Mouse (Mus musculus): ENCODE measurements at regions not wholly inside any gene's neighbourhood (a gene's known extent, or its start where the extent isn't known, plus 50 kb on each side); places are given as distances from the start of the nearest gene placed in this dataset.
A peak's percentile ranks its signal among the peaks of the same experiment; 100 is the strongest.
"Not testable (repeated sequence)": the region's sequence is repeated elsewhere in the genome, so short reads cannot be mapped to it uniquely, and the experiment has no call there.

DNA sequence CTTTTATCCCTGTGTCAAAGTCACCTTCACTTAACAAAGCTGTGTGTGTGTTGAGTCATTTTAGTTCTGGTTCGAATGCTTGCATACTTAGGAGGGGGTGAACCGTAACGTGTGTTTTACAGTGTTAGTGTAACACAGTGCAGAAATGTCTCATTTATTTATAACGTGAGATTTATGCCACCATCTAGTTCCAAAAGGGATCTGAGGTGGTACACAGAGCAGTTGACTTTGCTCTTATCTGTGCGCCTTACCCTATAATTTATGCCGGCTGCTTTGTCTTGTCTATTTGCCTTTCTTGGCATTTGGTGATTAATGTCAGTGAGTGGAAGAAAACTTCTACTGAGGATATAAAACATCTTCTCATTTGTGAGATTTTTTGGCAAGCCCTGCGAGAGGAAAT lies 150.5 kb upstream of the Rxfp2 start:
- TF ChIP-seq POLR2A (IDR thresholded peaks at IDR 0.05; ENCODE audit: control insufficient read depth, low read depth, low read length) (no peak), CTCF (IDR thresholded peaks at IDR 0.05; ENCODE audit: control insufficient read depth, insufficient read depth, insufficient replicate concordance, low read depth, low read length) (no peak)
- peaks cover 6% of the 10 kb centered on the region for H3K4me1 ChIP-seq (ENCODE audit: control insufficient read depth, insufficient read depth, low read length)
- H3K36me3 ChIP-seq (ENCODE audit: control insufficient read depth, insufficient read depth, low read length), result no peaks in the 10 kb centered on the region
- no peak overlapping the region for H3K4me3 ChIP-seq (ENCODE audit: control insufficient read depth, low read depth, low read length)
- H3K27me3 ChIP-seq (ENCODE audit: control insufficient read depth, insufficient read depth, low read length), result no peaks in the 10 kb centered on the region
- no peak overlapping the region for H3K27ac ChIP-seq (ENCODE audit: control insufficient read depth, insufficient read depth, low read depth, low read length)

DNA sequence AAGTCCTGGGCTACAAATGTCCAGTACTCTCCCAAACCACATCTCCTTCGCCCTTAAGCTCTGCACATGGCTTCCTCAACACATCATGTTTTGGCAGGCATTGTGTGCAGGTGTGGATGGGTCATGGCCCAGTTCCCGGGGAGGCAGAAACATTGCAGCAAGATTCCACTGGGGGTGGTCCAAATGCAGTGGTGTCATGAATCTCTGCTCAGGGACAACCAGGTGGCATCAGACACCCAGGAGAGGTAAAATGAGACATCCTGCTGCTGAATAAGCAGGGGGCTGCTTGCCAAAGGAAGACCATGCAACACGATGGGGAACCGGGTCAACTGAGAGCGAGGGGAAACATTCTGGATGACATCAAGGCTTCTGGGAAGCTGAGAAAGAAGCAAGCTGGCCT lies 149.0 kb upstream of the Rxfp2 start:
- H3K27ac ChIP-seq (ENCODE audit: control insufficient read depth, insufficient read depth, low read depth, low read length), result no peak overlapping the region

DNA sequence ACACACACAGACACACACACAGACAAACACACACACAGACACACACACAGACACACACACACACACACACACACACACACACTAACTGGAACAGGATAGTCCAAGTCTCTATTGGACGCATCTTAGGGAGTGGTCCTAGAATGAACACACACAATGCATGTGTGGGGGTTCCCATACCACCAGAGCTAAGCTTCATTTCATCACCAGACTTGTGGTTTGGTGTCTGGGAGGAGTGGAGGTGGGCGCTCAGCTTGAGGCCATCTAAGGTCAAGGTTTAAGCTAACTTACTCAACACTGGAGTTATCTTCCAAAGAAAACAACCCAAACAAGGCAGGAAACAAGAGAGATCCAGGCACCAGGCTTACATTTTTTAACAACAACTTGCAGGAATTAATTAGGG lies 147.9 kb upstream of the Rxfp2 start:
- Histone ChIP-seq H3K27ac (ENCODE audit: control insufficient read depth, insufficient read depth, low read depth, low read length) (no peak overlapping the region), H3K4me3 (ENCODE audit: control insufficient read depth, low read depth, low read length) (no peak overlapping the region), H3K27me3 (ENCODE audit: control insufficient read depth, insufficient read depth, low read length) (no peaks in the 10 kb centered on the region), H3K4me1 (ENCODE audit: control insufficient read depth, insufficient read depth, low read length) (peaks cover 6% of the 10 kb centered on the region), H3K36me3 (ENCODE audit: control insufficient read depth, insufficient read depth, low read length) (no peaks in the 10 kb centered on the region)
- TF ChIP-seq CTCF (IDR thresholded peaks at IDR 0.05; ENCODE audit: control insufficient read depth, insufficient read depth, insufficient replicate concordance, low read depth, low read length), result no peak
- TF ChIP-seq POLR2A (IDR thresholded peaks at IDR 0.05; ENCODE audit: control insufficient read depth, low read depth, low read length), result no peak

More for the DNA sequence above, 149.0 kb upstream of the Rxfp2 start:
- H3K4me1 ChIP-seq (ENCODE audit: control insufficient read depth, insufficient read depth, low read length), result peaks cover 8% of the 10 kb centered on the region
- TF ChIP-seq POLR2A (IDR thresholded peaks at IDR 0.05; ENCODE audit: control insufficient read depth, low read depth, low read length) (no peak), CTCF (IDR thresholded peaks at IDR 0.05; ENCODE audit: control insufficient read depth, insufficient read depth, insufficient replicate concordance, low read depth, low read length) (no peak)
- no peaks in the 10 kb centered on the region for H3K36me3 ChIP-seq (ENCODE audit: control insufficient read depth, insufficient read depth, low read length)
- no peak overlapping the region for H3K4me3 ChIP-seq (ENCODE audit: control insufficient read depth, low read depth, low read length)
- no peaks in the 10 kb centered on the region for H3K27me3 ChIP-seq (ENCODE audit: control insufficient read depth, insufficient read depth, low read length)

DNA sequence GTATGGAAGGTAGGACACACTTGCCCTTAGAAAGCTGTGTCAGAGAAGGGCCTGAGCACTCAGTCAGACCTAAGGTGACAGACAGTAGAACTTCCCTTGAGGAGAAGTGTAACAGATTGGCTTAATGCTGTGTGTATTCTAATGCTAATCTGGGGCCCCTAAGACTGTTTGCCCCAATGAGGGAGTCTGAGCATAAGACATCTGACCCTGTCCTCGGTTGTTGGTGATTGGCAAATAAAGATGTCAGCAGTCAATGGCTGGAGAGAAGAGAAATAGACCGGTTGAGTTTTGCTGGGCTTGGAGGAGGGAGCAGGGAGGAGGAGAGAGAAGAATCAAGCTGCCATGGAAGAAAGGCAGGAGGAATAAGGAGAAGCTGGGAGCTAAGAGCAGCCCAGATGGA lies 147.0 kb upstream of the Rxfp2 start:
- no peak for TF ChIP-seq CTCF (IDR thresholded peaks at IDR 0.05; ENCODE audit: control insufficient read depth, insufficient read depth, insufficient replicate concordance, low read depth, low read length)
- Histone ChIP-seq H3K27me3 (ENCODE audit: control insufficient read depth, insufficient read depth, low read length) (no peaks in the 10 kb centered on the region), H3K27ac (ENCODE audit: control insufficient read depth, insufficient read depth, low read depth, low read length) (no peak overlapping the region), H3K36me3 (ENCODE audit: control insufficient read depth, insufficient read depth, low read length) (no peaks in the 10 kb centered on the region), H3K4me3 (ENCODE audit: control insufficient read depth, low read depth, low read length) (no peak overlapping the region), H3K4me1 (ENCODE audit: control insufficient read depth, insufficient read depth, low read length) (peaks cover 6% of the 10 kb centered on the region)

DNA sequence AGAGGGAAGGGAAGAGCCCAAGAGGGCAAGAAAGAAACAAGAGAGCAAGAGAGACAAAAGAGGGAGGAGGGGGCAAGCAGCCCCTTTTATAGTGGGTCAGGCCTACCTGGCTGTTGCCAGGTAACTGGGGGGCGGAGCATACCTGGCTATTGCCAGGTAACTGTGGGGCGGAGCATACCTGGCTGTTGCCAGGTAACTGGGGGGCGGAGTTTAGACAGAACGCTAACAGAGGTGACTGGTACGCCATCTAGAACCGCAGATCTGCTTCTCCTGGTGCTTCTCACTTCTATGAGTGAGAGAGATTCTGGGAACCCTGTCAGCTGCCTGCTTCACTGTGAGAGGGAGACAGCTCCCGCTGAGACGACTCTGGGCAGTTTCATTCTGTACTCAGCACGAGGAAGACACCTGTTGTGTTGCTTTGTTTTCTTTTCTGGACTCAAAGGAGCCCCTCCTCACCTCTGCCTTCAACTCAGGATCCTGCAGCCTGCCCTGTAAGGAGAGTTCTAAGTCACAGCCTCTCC lies 144.9 kb upstream of the Rxfp2 start:
- Histone ChIP-seq H3K27ac (ENCODE audit: control insufficient read depth, insufficient read depth, low read depth, low read length) (no peak overlapping the region), H3K4me3 (ENCODE audit: control insufficient read depth, low read depth, low read length) (peak overlapping the region; percentile 77), H3K4me1 (ENCODE audit: control insufficient read depth, insufficient read depth, low read length) (peaks cover 6% of the 10 kb centered on the region), H3K36me3 (ENCODE audit: control insufficient read depth, insufficient read depth, low read length) (no peaks in the 10 kb centered on the region), H3K27me3 (ENCODE audit: control insufficient read depth, insufficient read depth, low read length) (no peaks in the 10 kb centered on the region)
- no peak; the same call in 1 of the 2 replicates for TF ChIP-seq POLR2A (IDR thresholded peaks at IDR 0.05; ENCODE audit: control insufficient read depth, low read depth, low read length)
- no peak for TF ChIP-seq CTCF (IDR thresholded peaks at IDR 0.05; ENCODE audit: control insufficient read depth, insufficient read depth, insufficient replicate concordance, low read depth, low read length)

DNA sequence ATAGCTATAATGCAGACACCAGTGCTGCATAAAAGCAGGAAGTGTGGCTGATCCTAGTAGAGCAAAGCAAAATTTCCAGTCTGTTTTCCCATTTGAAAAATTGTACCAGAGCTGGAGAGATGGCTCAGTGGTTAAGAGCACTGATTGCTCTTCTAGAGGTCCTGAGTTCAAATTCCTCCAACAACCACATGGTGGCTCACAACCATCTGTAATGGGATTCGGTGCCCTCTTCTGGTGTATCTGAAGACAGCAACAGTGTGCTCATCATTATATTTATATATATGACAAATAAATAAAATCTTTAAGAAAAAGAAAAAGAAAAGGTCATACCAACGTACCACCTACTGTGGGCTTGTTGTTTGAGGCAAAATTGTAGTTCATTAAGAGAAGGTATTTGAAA lies 144.1 kb upstream of the Rxfp2 start:
- Histone ChIP-seq H3K36me3 (ENCODE audit: control insufficient read depth, insufficient read depth, low read length) (no peaks in the 10 kb centered on the region), H3K4me1 (ENCODE audit: control insufficient read depth, insufficient read depth, low read length) (peaks cover 6% of the 10 kb centered on the region), H3K27ac (ENCODE audit: control insufficient read depth, insufficient read depth, low read depth, low read length) (no peak overlapping the region), H3K27me3 (ENCODE audit: control insufficient read depth, insufficient read depth, low read length) (no peaks in the 10 kb centered on the region), H3K4me3 (ENCODE audit: control insufficient read depth, low read depth, low read length) (peak overlapping the region; percentile 77; the same call in 1 of the 2 replicates)
- TF ChIP-seq POLR2A (IDR thresholded peaks at IDR 0.05; ENCODE audit: control insufficient read depth, low read depth, low read length) (no peak), CTCF (IDR thresholded peaks at IDR 0.05; ENCODE audit: control insufficient read depth, insufficient read depth, insufficient replicate concordance, low read depth, low read length) (no peak)

DNA sequence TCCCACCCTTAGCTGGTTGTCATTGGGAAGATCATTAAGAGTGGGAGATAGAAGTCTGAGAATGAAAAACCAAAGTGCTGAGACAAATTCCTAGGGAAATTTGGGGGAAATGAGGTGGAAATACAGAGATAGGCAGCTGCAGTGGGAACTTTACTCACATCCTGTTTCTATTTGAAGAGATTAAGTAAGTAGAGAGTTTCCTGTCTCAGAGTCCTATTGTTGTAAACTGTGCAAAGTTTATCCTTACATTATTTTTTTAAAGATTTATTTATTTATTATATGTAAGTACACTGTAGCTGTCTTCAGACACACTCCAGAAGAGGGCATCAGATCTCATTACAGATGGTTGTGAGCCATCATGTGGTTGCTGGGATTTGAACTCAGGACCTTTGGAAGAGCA lies 126.0 kb upstream of the Rxfp2 start:
- H3K27ac ChIP-seq (ENCODE audit: control insufficient read depth, insufficient read depth, low read depth, low read length); H3K36me3 ChIP-seq (ENCODE audit: control insufficient read depth, insufficient read depth, low read length); H3K4me3 ChIP-seq (ENCODE audit: control insufficient read depth, low read depth, low read length); H3K4me1 ChIP-seq (ENCODE audit: control insufficient read depth, insufficient read depth, low read length); H3K27me3 ChIP-seq (ENCODE audit: control insufficient read depth, insufficient read depth, low read length): not testable (repeated sequence)

DNA sequence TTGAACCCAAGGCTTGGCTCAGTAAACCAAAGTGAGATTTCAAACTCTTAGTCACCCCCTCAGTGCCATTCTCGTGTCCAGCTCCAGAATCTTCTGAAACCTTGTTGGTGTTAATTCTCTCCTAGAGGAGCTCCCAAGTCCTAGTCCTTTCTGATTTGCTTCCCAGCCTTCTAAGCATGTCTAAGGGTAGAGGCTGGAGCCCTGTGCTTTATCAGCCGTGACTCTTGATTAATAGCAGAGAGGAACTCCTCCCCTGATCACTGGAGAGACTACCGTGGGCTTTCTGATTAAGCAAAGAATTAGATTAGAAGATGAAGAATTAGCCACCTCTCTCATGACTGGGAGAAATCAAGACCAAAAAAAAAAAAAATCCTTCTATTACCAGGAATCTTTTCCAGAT lies 111.5 kb upstream of the Rxfp2 start:
- no peaks in the 10 kb centered on the region for H3K36me3 ChIP-seq (ENCODE audit: control insufficient read depth, insufficient read depth, low read length)
- H3K27ac ChIP-seq (ENCODE audit: control insufficient read depth, insufficient read depth, low read depth, low read length), result no peak overlapping the region
- no peak overlapping the region for H3K4me3 ChIP-seq (ENCODE audit: control insufficient read depth, low read depth, low read length)
- no peaks in the 10 kb centered on the region for H3K4me1 ChIP-seq (ENCODE audit: control insufficient read depth, insufficient read depth, low read length)
- TF ChIP-seq CTCF (IDR thresholded peaks at IDR 0.05; ENCODE audit: control insufficient read depth, insufficient read depth, insufficient replicate concordance, low read depth, low read length) (no peak), POLR2A (IDR thresholded peaks at IDR 0.05; ENCODE audit: control insufficient read depth, low read depth, low read length) (no peak)
- no peaks in the 10 kb centered on the region for H3K27me3 ChIP-seq (ENCODE audit: control insufficient read depth, insufficient read depth, low read length)

All from testis, adult 2 months (tissue).